Mouse (Mus musculus): ENCODE data around the gene Gm20388. TPM values are rescaled to one million over a fixed set of nuclear protein-coding genes. Genes with fewer than 3 reads are reported as not detected.

Gene Gm20388
- polyA plus RNA-seq, 1 experiment, result 49.7 TPM

DNA sequence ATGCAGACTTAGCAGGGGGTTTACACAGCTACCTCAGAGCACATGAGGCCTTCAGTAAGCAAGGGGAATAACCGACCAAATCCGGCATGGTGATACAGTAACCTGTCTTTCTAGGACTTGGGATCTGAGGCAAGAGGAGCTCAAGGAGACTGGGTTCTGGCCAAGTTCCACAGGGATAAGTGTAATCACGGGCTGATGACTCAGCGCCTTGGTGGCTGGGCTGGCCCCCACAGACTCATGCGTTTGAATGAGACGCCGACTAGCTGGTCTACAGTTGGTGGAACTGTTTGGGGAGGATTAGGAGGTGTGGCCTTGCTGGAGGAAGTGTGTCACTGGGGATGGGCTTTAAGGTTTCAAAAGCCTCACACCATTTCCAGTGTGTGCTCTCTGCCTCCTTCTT is 428.0 kb downstream of the Gm20388 start:
- no peak for DNase-seq
- 88% methylated on average over 7 of the region's 7 CpGs for WGBS
- Histone ChIP-seq H3K27ac (ENCODE audit: insufficient read depth, low read depth, low read length) (no peak overlapping the region), H3K4me3 (ENCODE audit: insufficient read depth, low read depth, low read length) (no peak overlapping the region), H3K27me3 (replicated peaks; ENCODE audit: control insufficient read depth, insufficient read depth, low read length) (no peaks in the 10 kb centered on the region), H3K36me3 (ENCODE audit: control insufficient read depth, insufficient read depth, low read length) (no peaks in the 10 kb centered on the region), H3K4me1 (ENCODE audit: control insufficient read depth, insufficient read depth, low read length) (0 out of 2 replicates have a peak, but pooled peaks cover 2% of the 10 kb centered on the region)
- TF ChIP-seq POLR2A (IDR thresholded peaks at IDR 0.05; ENCODE audit: low read depth, low read length) (no peak), CTCF (conservative IDR thresholded peaks at IDR 0.05; ENCODE audit: insufficient read depth, insufficient read length, low read depth, low read length) (no peak)

DNA sequence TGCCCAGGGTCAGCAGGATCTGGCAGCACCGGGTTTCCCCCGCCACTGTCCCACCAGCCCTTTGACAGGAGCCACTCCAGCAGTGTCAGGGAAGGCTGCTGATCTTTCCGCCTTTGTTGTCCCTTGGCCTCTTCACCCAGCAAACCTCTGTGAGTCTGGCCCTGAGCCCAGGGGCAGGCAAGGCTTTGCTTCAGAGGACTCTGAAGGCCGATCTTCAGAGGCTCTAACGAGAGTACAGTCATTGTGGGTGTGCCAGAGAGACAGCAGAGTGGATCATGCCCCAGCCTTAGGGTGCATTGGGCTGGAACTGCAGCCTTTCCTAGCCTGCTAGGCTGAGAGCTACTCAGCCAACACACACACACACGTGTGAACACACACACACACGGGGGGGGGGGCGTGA is 429.1 kb downstream of the Gm20388 start:
- Histone ChIP-seq H3K4me1 (ENCODE audit: control insufficient read depth, insufficient read depth, low read length) (0 out of 2 replicates have a peak, but pooled peaks cover 2% of the 10 kb centered on the region), H3K27ac (ENCODE audit: insufficient read depth, low read depth, low read length) (no peak overlapping the region), H3K36me3 (ENCODE audit: control insufficient read depth, insufficient read depth, low read length) (no peaks in the 10 kb centered on the region), H3K27me3 (replicated peaks; ENCODE audit: control insufficient read depth, insufficient read depth, low read length) (no peaks in the 10 kb centered on the region), H3K4me3 (ENCODE audit: insufficient read depth, low read depth, low read length) (no peak overlapping the region)
- TF ChIP-seq POLR2A (IDR thresholded peaks at IDR 0.05; ENCODE audit: low read depth, low read length) (no peak), CTCF (conservative IDR thresholded peaks at IDR 0.05; ENCODE audit: insufficient read depth, insufficient read length, low read depth, low read length) (no peak)
- DNase-seq, result peak; percentile 91
- 40% methylated on average over 8 of the region's 8 CpGs for WGBS

- WGBS, result 89% methylated on average over 10 of the region's 10 CpGs
- TF ChIP-seq CTCF (conservative IDR thresholded peaks at IDR 0.05; ENCODE audit: insufficient read depth, insufficient read length, low read depth, low read length) (no peak), POLR2A (IDR thresholded peaks at IDR 0.05; ENCODE audit: low read depth, low read length) (no peak)
- Histone ChIP-seq H3K4me3 (ENCODE audit: insufficient read depth, low read depth, low read length) (no peak overlapping the region), H3K4me1 (ENCODE audit: control insufficient read depth, insufficient read depth, low read length) (no peaks in the 10 kb centered on the region), H3K27ac (ENCODE audit: insufficient read depth, low read depth, low read length) (no peak overlapping the region), H3K36me3 (ENCODE audit: control insufficient read depth, insufficient read depth, low read length) (no peaks in the 10 kb centered on the region), H3K27me3 (replicated peaks; ENCODE audit: control insufficient read depth, insufficient read depth, low read length) (no peaks in the 10 kb centered on the region)
- no peak for DNase-seq
Observed at GRCm38 (mm10) chr8:120341124-120341523, 430.5 kb downstream of the Gm20388 start.

DNA sequence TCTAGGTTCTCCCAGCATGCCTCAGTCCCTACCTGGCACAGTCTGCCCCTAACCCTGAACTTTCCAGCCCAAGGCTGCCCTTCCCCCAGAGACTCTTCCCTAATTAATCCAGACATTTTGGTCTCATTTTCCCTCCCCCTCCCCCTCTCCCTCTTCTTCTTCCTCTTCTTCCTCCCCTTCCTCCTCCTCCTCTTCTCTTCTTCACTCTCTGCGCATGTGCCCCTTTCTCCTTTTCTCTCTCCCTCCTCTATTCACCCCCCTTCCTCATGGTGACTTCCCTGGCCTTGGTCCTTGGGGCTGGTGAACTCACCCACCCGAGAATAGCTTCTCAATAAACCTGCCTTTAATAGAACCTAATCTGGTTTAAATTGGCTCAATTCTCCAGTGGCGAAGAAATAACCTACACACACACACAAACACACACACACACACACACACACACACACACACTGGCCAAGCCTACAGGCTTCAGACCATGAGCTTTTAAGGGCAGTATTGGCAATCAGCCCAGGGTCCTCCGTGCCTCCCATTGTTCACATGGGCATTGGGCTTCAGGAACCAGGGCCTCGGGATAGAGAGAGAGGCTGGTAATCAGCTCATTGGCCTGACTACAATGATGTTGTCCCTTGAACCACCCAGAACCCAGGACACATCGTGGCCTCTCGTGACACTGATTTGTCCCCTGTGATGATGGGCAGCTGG is 432.4 kb downstream of the Gm20388 start:
- Histone ChIP-seq H3K27ac (ENCODE audit: insufficient read depth, low read depth, low read length) (no peak overlapping the region), H3K27me3 (replicated peaks; ENCODE audit: control insufficient read depth, insufficient read depth, low read length) (no peaks in the 10 kb centered on the region), H3K4me1 (ENCODE audit: control insufficient read depth, insufficient read depth, low read length) (no peaks in the 10 kb centered on the region), H3K4me3 (ENCODE audit: insufficient read depth, low read depth, low read length) (no peak overlapping the region), H3K36me3 (ENCODE audit: control insufficient read depth, insufficient read depth, low read length) (no peaks in the 10 kb centered on the region)
- DNase-seq, result no peak
- no peak for TF ChIP-seq POLR2A (IDR thresholded peaks at IDR 0.05; ENCODE audit: low read depth, low read length)
- TF ChIP-seq CTCF (conservative IDR thresholded peaks at IDR 0.05; ENCODE audit: insufficient read depth, insufficient read length, low read depth, low read length), result no peak
- WGBS, result 77% methylated on average over 7 of the region's 7 CpGs

- DNase-seq, result no peak
- H3K27me3 ChIP-seq (replicated peaks; ENCODE audit: control insufficient read depth, insufficient read depth, low read length), result no peaks in the 10 kb centered on the region
- H3K4me1 ChIP-seq (ENCODE audit: control insufficient read depth, insufficient read depth, low read length), result no peaks in the 10 kb centered on the region
- no peaks in the 10 kb centered on the region for H3K36me3 ChIP-seq (ENCODE audit: control insufficient read depth, insufficient read depth, low read length)
- H3K4me3 ChIP-seq (ENCODE audit: insufficient read depth, low read depth, low read length), result no peak overlapping the region
- WGBS, result 68% methylated on average over 12 of the region's 12 CpGs
- TF ChIP-seq CTCF (conservative IDR thresholded peaks at IDR 0.05; ENCODE audit: insufficient read depth, insufficient read length, low read depth, low read length) (no peak), POLR2A (IDR thresholded peaks at IDR 0.05; ENCODE audit: low read depth, low read length) (no peak)
- H3K27ac ChIP-seq (ENCODE audit: insufficient read depth, low read depth, low read length), result no peak overlapping the region
Observed at GRCm38 (mm10) chr8:120343582-120343981, 432.9 kb downstream of the Gm20388 start.

DNA sequence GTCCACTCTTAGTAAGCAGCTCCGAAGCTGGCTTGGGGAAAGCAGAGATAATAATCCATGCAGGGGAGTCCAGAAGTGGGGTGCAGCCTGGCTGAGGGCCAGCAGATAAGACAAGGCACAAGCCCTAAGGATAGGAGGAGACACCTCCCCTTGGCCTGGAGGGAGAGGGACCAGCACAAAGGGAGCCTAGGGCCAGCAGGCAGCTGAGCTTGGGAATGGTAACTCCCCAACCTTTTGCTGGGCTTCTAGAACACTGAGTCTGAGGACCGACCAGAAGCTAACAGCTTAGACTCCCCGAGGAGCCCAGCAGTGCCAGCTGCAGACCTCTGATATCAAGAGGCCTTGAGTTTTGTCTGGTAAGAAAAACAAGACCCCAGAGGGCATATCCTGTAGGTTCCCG is 433.5 kb downstream of the Gm20388 start:
- TF ChIP-seq CTCF (conservative IDR thresholded peaks at IDR 0.05; ENCODE audit: insufficient read depth, insufficient read length, low read depth, low read length) (no peak), POLR2A (IDR thresholded peaks at IDR 0.05; ENCODE audit: low read depth, low read length) (no peak)
- Histone ChIP-seq H3K27ac (ENCODE audit: insufficient read depth, low read depth, low read length) (no peak overlapping the region), H3K27me3 (replicated peaks; ENCODE audit: control insufficient read depth, insufficient read depth, low read length) (no peaks in the 10 kb centered on the region), H3K36me3 (ENCODE audit: control insufficient read depth, insufficient read depth, low read length) (no peaks in the 10 kb centered on the region), H3K4me1 (ENCODE audit: control insufficient read depth, insufficient read depth, low read length) (no peaks in the 10 kb centered on the region), H3K4me3 (ENCODE audit: insufficient read depth, low read depth, low read length) (no peak overlapping the region)
- no peak for DNase-seq
- 32% methylated on average over 4 of the region's 4 CpGs for WGBS

- Histone ChIP-seq H3K27me3 (replicated peaks; ENCODE audit: control insufficient read depth, insufficient read depth, low read length) (no peaks in the 10 kb centered on the region), H3K4me1 (ENCODE audit: control insufficient read depth, insufficient read depth, low read length) (no peaks in the 10 kb centered on the region), H3K4me3 (ENCODE audit: insufficient read depth, low read depth, low read length) (no peak overlapping the region), H3K36me3 (ENCODE audit: control insufficient read depth, insufficient read depth, low read length) (no peaks in the 10 kb centered on the region), H3K27ac (ENCODE audit: insufficient read depth, low read depth, low read length) (no peak overlapping the region)
- 43% methylated on average over 13 of the region's 13 CpGs for WGBS
- TF ChIP-seq POLR2A (IDR thresholded peaks at IDR 0.05; ENCODE audit: low read depth, low read length), result no peak
- TF ChIP-seq CTCF (conservative IDR thresholded peaks at IDR 0.05; ENCODE audit: insufficient read depth, insufficient read length, low read depth, low read length), result no peak
- DNase-seq, result no peak
Observed at GRCm38 (mm10) chr8:120344583-120344982, 433.9 kb downstream of the Gm20388 start.

All from kidney, adult 2 months (tissue).